Mouse (Mus musculus): ENCODE results near the gene Tbc1d13. TPM values are rescaled to one million over a fixed set of nuclear protein-coding genes. Genes with fewer than 3 reads are reported as not detected.

Tbc1d13 gene
- total and polyA plus RNA-seq, 2 experiments, result 25.8 to 42.6 TPM

- peak; percentile 26 for DNase-seq (ENCODE audit: extremely low read depth, low read depth, low spot score)
- Histone ChIP-seq H3K4me3 (ENCODE audit: insufficient read depth, low read depth, low read length) (no peak overlapping the region), H3K27me3 (ENCODE audit: control insufficient read depth, insufficient read depth, low read length) (no peaks in the 10 kb centered on the region), H3K79me2 (ENCODE audit: control insufficient read depth, insufficient read depth, low read length) (no peaks in the 10 kb centered on the region), H3K9ac (ENCODE audit: low read depth, low read length) (no peak overlapping the region), H3K27ac (replicated peaks; ENCODE audit: insufficient read depth, low read depth, low read length) (no peak overlapping the region), H3K4me1 (ENCODE audit: control insufficient read depth, insufficient read depth, low read length) (no peaks in the 10 kb centered on the region), H3K36me3 (ENCODE audit: control insufficient read depth, insufficient read depth, low read length) (peaks cover 6% of the 10 kb centered on the region; the same call in 1 of the 2 replicates)
- TF ChIP-seq POLR2A (IDR thresholded peaks at IDR 0.05; ENCODE audit: extremely low read depth, insufficient read depth, low read length), result no peak
- TF ChIP-seq CTCF (IDR thresholded peaks at IDR 0.05; ENCODE audit: low read depth, low read length), result peak; percentile 72
Measured at GRCm38 (mm10) chr2:30106364-30106763, 27.2 kb upstream of the Tbc1d13 start.

DNA sequence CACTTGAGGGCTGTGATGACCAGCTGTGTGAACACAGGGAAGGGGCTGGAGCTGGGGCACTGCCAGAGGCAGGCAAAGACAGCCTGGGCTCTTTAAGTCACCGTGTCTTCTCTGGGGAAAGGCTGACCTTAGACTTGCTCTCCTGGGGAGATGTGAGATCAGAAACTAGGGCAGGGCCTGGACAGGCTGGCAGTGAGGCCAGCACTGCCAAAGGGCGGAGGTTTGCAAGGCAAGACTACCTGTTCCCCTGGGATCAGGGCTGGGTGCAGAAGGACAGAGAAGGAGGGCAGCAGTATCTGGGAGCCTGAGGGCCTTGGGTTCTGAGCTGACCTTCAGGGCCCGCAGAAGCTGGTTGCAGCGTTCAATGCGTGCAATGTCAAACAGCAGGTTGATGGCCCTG is 25.9 kb upstream of the Tbc1d13 start:
- H3K27me3 ChIP-seq (ENCODE audit: control insufficient read depth, insufficient read depth, low read length), result no peaks in the 10 kb centered on the region
- H3K9ac ChIP-seq (ENCODE audit: low read depth, low read length), result no peak overlapping the region
- WGBS, result 90% methylated on average over 5 of the region's 5 CpGs
- TF ChIP-seq POLR2A (IDR thresholded peaks at IDR 0.05; ENCODE audit: extremely low read depth, insufficient read depth, low read length) (no peak), CTCF (IDR thresholded peaks at IDR 0.05; ENCODE audit: low read depth, low read length) (no peak)
- DNase-seq (ENCODE audit: extremely low read depth, low read depth, low spot score), result no peak
- no peak overlapping the region for H3K27ac ChIP-seq (replicated peaks; ENCODE audit: insufficient read depth, low read depth, low read length)
- H3K4me1 ChIP-seq (ENCODE audit: control insufficient read depth, insufficient read depth, low read length), result no peaks in the 10 kb centered on the region
- H3K4me3 ChIP-seq (ENCODE audit: insufficient read depth, low read depth, low read length), result no peak overlapping the region
- no peaks in the 10 kb centered on the region for H3K79me2 ChIP-seq (ENCODE audit: control insufficient read depth, insufficient read depth, low read length)
- peaks cover 7% of the 10 kb centered on the region; the same call in 1 of the 2 replicates for H3K36me3 ChIP-seq (ENCODE audit: control insufficient read depth, insufficient read depth, low read length)

DNA sequence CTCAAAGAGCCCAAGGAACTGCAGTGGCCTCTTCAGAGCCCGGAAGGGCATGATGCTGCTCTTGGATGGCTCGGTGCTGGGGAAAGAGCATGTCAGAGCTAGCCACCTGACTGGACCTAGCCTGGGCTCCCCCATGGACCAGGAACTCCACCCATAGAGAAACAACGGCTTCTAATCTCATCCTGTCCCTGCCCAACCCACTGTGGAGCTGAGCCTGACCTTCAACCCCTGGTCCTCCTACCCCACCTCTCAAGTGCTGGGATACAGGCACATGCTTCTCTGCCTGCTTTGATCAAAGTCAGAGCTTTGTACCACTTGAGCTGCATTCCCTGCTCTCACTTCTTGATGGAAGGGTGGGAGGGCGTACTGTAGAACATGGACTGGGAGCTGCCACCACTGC is 25.3 kb upstream of the Tbc1d13 start:
- no peaks in the 10 kb centered on the region for H3K4me1 ChIP-seq (ENCODE audit: control insufficient read depth, insufficient read depth, low read length)
- no peak overlapping the region for H3K27ac ChIP-seq (replicated peaks; ENCODE audit: insufficient read depth, low read depth, low read length)
- DNase-seq (ENCODE audit: extremely low read depth, low read depth, low spot score), result no peak
- peaks cover 2% of the 10 kb centered on the region; the same call in 1 of the 2 replicates for H3K36me3 ChIP-seq (ENCODE audit: control insufficient read depth, insufficient read depth, low read length)
- TF ChIP-seq POLR2A (IDR thresholded peaks at IDR 0.05; ENCODE audit: extremely low read depth, insufficient read depth, low read length) (no peak), CTCF (IDR thresholded peaks at IDR 0.05; ENCODE audit: low read depth, low read length) (no peak)
- H3K9ac ChIP-seq (ENCODE audit: low read depth, low read length), result no peak overlapping the region
- WGBS, result 91% methylated on average over 4 of the region's 4 CpGs
- H3K27me3 ChIP-seq (ENCODE audit: control insufficient read depth, insufficient read depth, low read length), result no peaks in the 10 kb centered on the region
- no peak overlapping the region for H3K4me3 ChIP-seq (ENCODE audit: insufficient read depth, low read depth, low read length)
- no peaks in the 10 kb centered on the region for H3K79me2 ChIP-seq (ENCODE audit: control insufficient read depth, insufficient read depth, low read length)

DNA sequence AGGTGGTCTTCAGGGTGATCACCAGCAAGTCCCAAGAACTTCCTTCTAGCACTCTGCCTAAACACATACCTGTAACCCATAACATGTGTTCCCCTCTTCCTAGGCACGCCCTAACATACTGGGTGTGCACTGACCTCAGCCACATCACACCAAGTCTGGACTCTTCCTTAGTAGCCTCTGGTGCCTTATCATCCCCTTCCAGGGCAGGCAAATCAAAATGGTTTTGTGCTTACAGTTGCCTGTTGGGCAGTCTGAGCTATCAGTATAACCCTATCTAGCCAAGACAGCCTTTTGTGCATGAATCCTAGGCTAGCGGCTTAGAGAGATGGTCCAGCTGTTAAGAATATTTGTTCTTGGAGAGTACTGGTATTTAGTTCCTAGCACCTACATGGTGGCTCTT is 22.0 kb upstream of the Tbc1d13 start:
- Histone ChIP-seq H3K36me3 (ENCODE audit: control insufficient read depth, insufficient read depth, low read length) (peaks cover 2% of the 10 kb centered on the region; the same call in 1 of the 2 replicates), H3K79me2 (ENCODE audit: control insufficient read depth, insufficient read depth, low read length) (no peaks in the 10 kb centered on the region), H3K9ac (ENCODE audit: low read depth, low read length) (no peak overlapping the region), H3K27me3 (ENCODE audit: control insufficient read depth, insufficient read depth, low read length) (no peaks in the 10 kb centered on the region), H3K4me3 (ENCODE audit: insufficient read depth, low read depth, low read length) (no peak overlapping the region), H3K27ac (replicated peaks; ENCODE audit: insufficient read depth, low read depth, low read length) (no peak overlapping the region), H3K4me1 (ENCODE audit: control insufficient read depth, insufficient read depth, low read length) (no peaks in the 10 kb centered on the region)
- WGBS, result 99% methylated on average over 2 of the region's 2 CpGs
- no peak for DNase-seq (ENCODE audit: extremely low read depth, low read depth, low spot score)
- no peak for TF ChIP-seq POLR2A (IDR thresholded peaks at IDR 0.05; ENCODE audit: extremely low read depth, insufficient read depth, low read length)
- no peak for TF ChIP-seq CTCF (IDR thresholded peaks at IDR 0.05; ENCODE audit: low read depth, low read length)

DNA sequence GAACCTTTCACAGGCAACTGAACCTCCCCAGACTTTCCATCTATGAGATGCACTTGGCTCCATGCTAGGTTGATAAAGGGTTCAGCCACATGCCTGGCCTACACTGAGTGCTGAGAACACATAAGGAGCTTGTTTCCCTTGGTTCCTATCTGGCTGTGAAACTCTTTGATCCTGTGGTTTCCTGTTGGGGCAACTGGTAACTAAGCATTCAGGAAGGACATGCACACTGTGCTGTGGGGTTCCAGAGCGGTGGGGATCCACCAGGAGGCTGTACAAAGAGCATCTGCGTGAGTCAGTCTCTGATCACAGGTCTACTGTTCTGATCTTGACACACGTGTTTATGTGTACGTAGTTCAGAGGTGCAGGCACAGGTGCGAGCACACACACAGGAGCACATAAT is 21.0 kb upstream of the Tbc1d13 start:
- DNase-seq (ENCODE audit: extremely low read depth, low read depth, low spot score), result no peak
- Histone ChIP-seq H3K79me2 (ENCODE audit: control insufficient read depth, insufficient read depth, low read length) (no peaks in the 10 kb centered on the region), H3K4me3 (ENCODE audit: insufficient read depth, low read depth, low read length) (no peak overlapping the region), H3K36me3 (ENCODE audit: control insufficient read depth, insufficient read depth, low read length) (peaks cover 2% of the 10 kb centered on the region; the same call in 1 of the 2 replicates), H3K9ac (ENCODE audit: low read depth, low read length) (no peak overlapping the region), H3K27ac (replicated peaks; ENCODE audit: insufficient read depth, low read depth, low read length) (no peak overlapping the region), H3K4me1 (ENCODE audit: control insufficient read depth, insufficient read depth, low read length) (no peaks in the 10 kb centered on the region), H3K27me3 (ENCODE audit: control insufficient read depth, insufficient read depth, low read length) (no peaks in the 10 kb centered on the region)
- whole genome bisulfite sequencing, result 91% methylated on average over 5 of the region's 5 CpGs
- no peak for TF ChIP-seq CTCF (IDR thresholded peaks at IDR 0.05; ENCODE audit: low read depth, low read length)
- TF ChIP-seq POLR2A (IDR thresholded peaks at IDR 0.05; ENCODE audit: extremely low read depth, insufficient read depth, low read length), result no peak

GRCm38 (mm10) chr2:30119641-30120051 is 13.9 kb upstream of the Tbc1d13 start:
- H3K27ac ChIP-seq (replicated peaks; ENCODE audit: insufficient read depth, low read depth, low read length), result no peak overlapping the region
- no peak for DNase-seq (ENCODE audit: extremely low read depth, low read depth, low spot score)
- WGBS, result 84% methylated on average over 6 of the region's 6 CpGs

More at GRCm38 (mm10) chr2:30119641-30120051, 13.9 kb upstream of the Tbc1d13 start:
- Histone ChIP-seq H3K4me3 (ENCODE audit: insufficient read depth, low read depth, low read length) (no peak overlapping the region), H3K79me2 (ENCODE audit: control insufficient read depth, insufficient read depth, low read length) (peaks cover 3% of the 10 kb centered on the region; the same call in 1 of the 2 replicates), H3K27me3 (ENCODE audit: control insufficient read depth, insufficient read depth, low read length) (no peaks in the 10 kb centered on the region), H3K36me3 (ENCODE audit: control insufficient read depth, insufficient read depth, low read length) (no peaks in the 10 kb centered on the region), H3K9ac (ENCODE audit: low read depth, low read length) (no peak overlapping the region), H3K4me1 (ENCODE audit: control insufficient read depth, insufficient read depth, low read length) (peaks cover 5% of the 10 kb centered on the region)
- TF ChIP-seq CTCF (IDR thresholded peaks at IDR 0.05; ENCODE audit: low read depth, low read length) (no peak), POLR2A (IDR thresholded peaks at IDR 0.05; ENCODE audit: extremely low read depth, insufficient read depth, low read length) (no peak)

All from liver, adult 2 months (tissue).